Mouse (Mus musculus): ENCODE measurements around the gene Dlx5. TPM values are rescaled to one million over a fixed set of nuclear protein-coding genes. Genes with fewer than 3 reads are reported as not detected.

Gene Dlx5
- polyA plus RNA-seq, 1 experiment from 2014 or later = not detected

- no peaks in the 10 kb centered on the region for H3K4me1 ChIP-seq (ENCODE audit: control insufficient read depth, insufficient read depth, low read length)
- no peak overlapping the region for H3K4me3 ChIP-seq (ENCODE audit: low read depth, low read length)
- no peaks in the 10 kb centered on the region for H3K36me3 ChIP-seq (ENCODE audit: control insufficient read depth, insufficient read depth, low read length)
- H3K9me3 ChIP-seq (ENCODE audit: control insufficient read depth, low read length) = no peaks in the 10 kb centered on the region
- H3K9ac ChIP-seq (replicated peaks; ENCODE audit: low read depth, low read length) = no peak overlapping the region
- no peak overlapping the region for H3K4me2 ChIP-seq (ENCODE audit: low read depth, low read length)
- 2% methylated on average over 5 of the region's 5 CpGs for WGBS
- H3K27ac ChIP-seq (ENCODE audit: low read depth, low read length) = no peak overlapping the region
- no peak for ATAC-seq (ENCODE audit: low read depth)
- H3K27me3 ChIP-seq (ENCODE audit: control insufficient read depth, insufficient read depth, low read length) = peaks cover 53% of the 10 kb centered on the region
Measured at GRCm38 (mm10) chr6:6872873-6873272, 9.0 kb downstream of the Dlx5 start.

GRCm38 (mm10) chr6:6871692-6872091 is 10.2 kb downstream of the Dlx5 start:
- Histone ChIP-seq H3K4me3 (ENCODE audit: low read depth, low read length) (no peak overlapping the region), H3K27ac (ENCODE audit: low read depth, low read length) (no peak overlapping the region), H3K4me1 (ENCODE audit: control insufficient read depth, insufficient read depth, low read length) (no peaks in the 10 kb centered on the region), H3K27me3 (ENCODE audit: control insufficient read depth, insufficient read depth, low read length) (peaks cover 54% of the 10 kb centered on the region), H3K9me3 (ENCODE audit: control insufficient read depth, low read length) (no peaks in the 10 kb centered on the region), H3K4me2 (ENCODE audit: low read depth, low read length) (no peak overlapping the region), H3K9ac (replicated peaks; ENCODE audit: low read depth, low read length) (no peak overlapping the region), H3K36me3 (ENCODE audit: control insufficient read depth, insufficient read depth, low read length) (no peaks in the 10 kb centered on the region)
- no peak for ATAC-seq (ENCODE audit: low read depth)
- 3% methylated on average over 5 of the region's 5 CpGs for WGBS

GRCm38 (mm10) chr6:6870876-6871420 is 10.9 kb downstream of the Dlx5 start:
- Histone ChIP-seq H3K9me3 (ENCODE audit: control insufficient read depth, low read length) (no peaks in the 10 kb centered on the region), H3K4me3 (ENCODE audit: low read depth, low read length) (no peak overlapping the region), H3K4me1 (ENCODE audit: control insufficient read depth, insufficient read depth, low read length) (no peaks in the 10 kb centered on the region), H3K36me3 (ENCODE audit: control insufficient read depth, insufficient read depth, low read length) (no peaks in the 10 kb centered on the region), H3K27me3 (ENCODE audit: control insufficient read depth, insufficient read depth, low read length) (peaks cover 56% of the 10 kb centered on the region), H3K4me2 (ENCODE audit: low read depth, low read length) (no peak overlapping the region), H3K27ac (ENCODE audit: low read depth, low read length) (no peak overlapping the region), H3K9ac (replicated peaks; ENCODE audit: low read depth, low read length) (no peak overlapping the region)
- ATAC-seq (ENCODE audit: low read depth) = no peak
- under 1% methylated on average over 7 of the region's 7 CpGs for WGBS

- Histone ChIP-seq H3K27ac (ENCODE audit: low read depth, low read length) (no peak overlapping the region), H3K9ac (replicated peaks; ENCODE audit: low read depth, low read length) (no peak overlapping the region), H3K9me3 (ENCODE audit: control insufficient read depth, low read length) (no peaks in the 10 kb centered on the region), H3K4me1 (ENCODE audit: control insufficient read depth, insufficient read depth, low read length) (no peaks in the 10 kb centered on the region), H3K36me3 (ENCODE audit: control insufficient read depth, insufficient read depth, low read length) (no peaks in the 10 kb centered on the region), H3K27me3 (ENCODE audit: control insufficient read depth, insufficient read depth, low read length) (peaks cover 57% of the 10 kb centered on the region), H3K4me3 (ENCODE audit: low read depth, low read length) (no peak overlapping the region), H3K4me2 (ENCODE audit: low read depth, low read length) (no peak overlapping the region)
- 0% methylated on average over 11 of the region's 11 CpGs for WGBS
- ATAC-seq (ENCODE audit: low read depth) = no peak
Measured at GRCm38 (mm10) chr6:6869961-6870800, 11.7 kb downstream of the Dlx5 start.

- no peak overlapping the region for H3K27ac ChIP-seq (ENCODE audit: low read depth, low read length)
- no peaks in the 10 kb centered on the region for H3K9me3 ChIP-seq (ENCODE audit: control insufficient read depth, low read length)
- H3K4me3 ChIP-seq (ENCODE audit: low read depth, low read length) = no peak overlapping the region
- no peak overlapping the region for H3K4me2 ChIP-seq (ENCODE audit: low read depth, low read length)
- no peak overlapping the region for H3K9ac ChIP-seq (replicated peaks; ENCODE audit: low read depth, low read length)
- 2% methylated on average over 13 of the region's 13 CpGs for WGBS
- ATAC-seq (ENCODE audit: low read depth) = no peak
- H3K27me3 ChIP-seq (ENCODE audit: control insufficient read depth, insufficient read depth, low read length) = peaks cover 57% of the 10 kb centered on the region
- H3K36me3 ChIP-seq (ENCODE audit: control insufficient read depth, insufficient read depth, low read length) = no peaks in the 10 kb centered on the region
- no peaks in the 10 kb centered on the region for H3K4me1 ChIP-seq (ENCODE audit: control insufficient read depth, insufficient read depth, low read length)
Measured at GRCm38 (mm10) chr6:6869041-6869685, 12.7 kb downstream of the Dlx5 start.

GRCm38 (mm10) chr6:6867031-6867430 is 14.9 kb downstream of the Dlx5 start:
- H3K4me3 ChIP-seq (ENCODE audit: low read depth, low read length) = no peak overlapping the region
- no peak for ATAC-seq (ENCODE audit: low read depth)
- H3K27ac ChIP-seq (ENCODE audit: low read depth, low read length) = no peak overlapping the region
- under 1% methylated on average over 9 of the region's 9 CpGs for WGBS
- no peaks in the 10 kb centered on the region for H3K36me3 ChIP-seq (ENCODE audit: control insufficient read depth, insufficient read depth, low read length)
- H3K4me2 ChIP-seq (ENCODE audit: low read depth, low read length) = no peak overlapping the region
- peaks cover 60% of the 10 kb centered on the region for H3K27me3 ChIP-seq (ENCODE audit: control insufficient read depth, insufficient read depth, low read length)
- 0 out of 2 replicates have a peak, but pooled peaks cover 4% of the 10 kb centered on the region for H3K4me1 ChIP-seq (ENCODE audit: control insufficient read depth, insufficient read depth, low read length)
- no peaks in the 10 kb centered on the region for H3K9me3 ChIP-seq (ENCODE audit: control insufficient read depth, low read length)
- no peak overlapping the region for H3K9ac ChIP-seq (replicated peaks; ENCODE audit: low read depth, low read length)

- no peak overlapping the region for H3K27ac ChIP-seq (ENCODE audit: low read depth, low read length)
- no peak overlapping the region for H3K4me2 ChIP-seq (ENCODE audit: low read depth, low read length)
- no peak overlapping the region for H3K4me3 ChIP-seq (ENCODE audit: low read depth, low read length)
- H3K27me3 ChIP-seq (ENCODE audit: control insufficient read depth, insufficient read depth, low read length) = peaks cover 56% of the 10 kb centered on the region
- WGBS = under 1% methylated on average over 36 of the region's 36 CpGs
- 0 out of 2 replicates have a peak, but pooled peaks cover 4% of the 10 kb centered on the region for H3K4me1 ChIP-seq (ENCODE audit: control insufficient read depth, insufficient read depth, low read length)
- no peak for ATAC-seq (ENCODE audit: low read depth)
- H3K9ac ChIP-seq (replicated peaks; ENCODE audit: low read depth, low read length) = no peak overlapping the region
- no peaks in the 10 kb centered on the region for H3K36me3 ChIP-seq (ENCODE audit: control insufficient read depth, insufficient read depth, low read length)
- no peaks in the 10 kb centered on the region for H3K9me3 ChIP-seq (ENCODE audit: control insufficient read depth, low read length)
Measured at GRCm38 (mm10) chr6:6864441-6865440, 17.1 kb downstream of the Dlx5 start.

GRCm38 (mm10) chr6:6863955-6864354 is 17.9 kb downstream of the Dlx5 start:
- peak overlapping the region; percentile 26 for H3K4me3 ChIP-seq (ENCODE audit: low read depth, low read length)
- ATAC-seq (ENCODE audit: low read depth) = peak; percentile 22
- H3K27me3 ChIP-seq (ENCODE audit: control insufficient read depth, insufficient read depth, low read length) = peaks cover 54% of the 10 kb centered on the region
- no peaks in the 10 kb centered on the region for H3K9me3 ChIP-seq (ENCODE audit: control insufficient read depth, low read length)
- no peak overlapping the region for H3K9ac ChIP-seq (replicated peaks; ENCODE audit: low read depth, low read length)
- under 1% methylated on average over 21 of the region's 21 CpGs for WGBS
- peak overlapping the region; percentile 44 for H3K4me2 ChIP-seq (ENCODE audit: low read depth, low read length)
- H3K36me3 ChIP-seq (ENCODE audit: control insufficient read depth, insufficient read depth, low read length) = no peaks in the 10 kb centered on the region
- 0 out of 2 replicates have a peak, but pooled peaks cover 4% of the 10 kb centered on the region for H3K4me1 ChIP-seq (ENCODE audit: control insufficient read depth, insufficient read depth, low read length)
- no peak overlapping the region for H3K27ac ChIP-seq (ENCODE audit: low read depth, low read length)
